Mouse (Mus musculus) forebrain, embryonic 13.5 days (tissue): ENCODE results near the gene Klre1. TPM values are rescaled to one million over a fixed set of nuclear protein-coding genes. Genes with fewer than 3 reads are reported as not detected.

Source experiments
- ATAC-seq: fragments of 200-750 bp; cut with Nextera tagmentation; 2 replicates; pipeline ENCODE4 v1.8.0; 2017
- H3K27ac ChIP-seq: fragments of 300-500 bp; sonication (generic); 2 replicates; pipeline ENCODE4 v1.5.1; 2015; ENCODE audit warnings: inconsistent platforms, mild to moderate bottlenecking, moderate library complexity
- H3K27me3 ChIP-seq: fragments of 300-500 bp; sonication (generic); 2 replicates; pipeline ENCODE4 v1.6.1; 2015; ENCODE audit warnings: mild to moderate bottlenecking, inconsistent platforms
- H3K36me3 ChIP-seq: fragments of 300-500 bp; sonication (generic); 2 replicates; pipeline ENCODE4 v1.6.1; 2015; ENCODE audit warnings: mild to moderate bottlenecking, inconsistent platforms; ENCODE audit not compliant: poor library complexity, severe bottlenecking
- H3K4me1 ChIP-seq: fragments of 300-500 bp; sonication (generic); 2 replicates; pipeline ENCODE4 v1.6.1; 2015; ENCODE audit warnings: inconsistent platforms
- H3K4me2 ChIP-seq: fragments of 300-500 bp; sonication (generic); 2 replicates; pipeline ENCODE4 v1.6.1; 2015; ENCODE audit warnings: inconsistent platforms, mild to moderate bottlenecking, moderate library complexity
- H3K4me3 ChIP-seq: fragments of 300-500 bp; sonication (generic); 2 replicates; pipeline ENCODE4 v1.5.1; 2015; ENCODE audit warnings: mild to moderate bottlenecking, inconsistent platforms
- H3K9ac ChIP-seq: fragments of 300-500 bp; sonication (generic); 2 replicates; pipeline ENCODE4 v1.6.1; 2015; ENCODE audit warnings: mild to moderate bottlenecking, inconsistent platforms
- H3K9me3 ChIP-seq: fragments of 300-500 bp; sonication (generic); replicated peaks from 2 replicates; pipeline ENCODE4 v1.6.1; 2016; ENCODE audit warnings: inconsistent platforms
- WGBS: fragments of 180-500 bp; shearing (Covaris S2); methylation state at CpG from one replicate; pipeline ENCODE4 v1.1.7; 2015; 5-methylcytosine and 5-hydroxymethylcytosine counted together
- polyA plus RNA-seq: library from polyadenylated mRNA; unstranded; fragments of >200 nt; fragmentation: Nextera tagmentation; extraction: Ambion mirVana; gene quantifications from 2 replicates; pipeline ENCODE4 v1.2.1, GENCODE M21; 2015

Gene Klre1
- polyA plus RNA-seq, 1 experiment from 2014 or later = not detected

DNA sequence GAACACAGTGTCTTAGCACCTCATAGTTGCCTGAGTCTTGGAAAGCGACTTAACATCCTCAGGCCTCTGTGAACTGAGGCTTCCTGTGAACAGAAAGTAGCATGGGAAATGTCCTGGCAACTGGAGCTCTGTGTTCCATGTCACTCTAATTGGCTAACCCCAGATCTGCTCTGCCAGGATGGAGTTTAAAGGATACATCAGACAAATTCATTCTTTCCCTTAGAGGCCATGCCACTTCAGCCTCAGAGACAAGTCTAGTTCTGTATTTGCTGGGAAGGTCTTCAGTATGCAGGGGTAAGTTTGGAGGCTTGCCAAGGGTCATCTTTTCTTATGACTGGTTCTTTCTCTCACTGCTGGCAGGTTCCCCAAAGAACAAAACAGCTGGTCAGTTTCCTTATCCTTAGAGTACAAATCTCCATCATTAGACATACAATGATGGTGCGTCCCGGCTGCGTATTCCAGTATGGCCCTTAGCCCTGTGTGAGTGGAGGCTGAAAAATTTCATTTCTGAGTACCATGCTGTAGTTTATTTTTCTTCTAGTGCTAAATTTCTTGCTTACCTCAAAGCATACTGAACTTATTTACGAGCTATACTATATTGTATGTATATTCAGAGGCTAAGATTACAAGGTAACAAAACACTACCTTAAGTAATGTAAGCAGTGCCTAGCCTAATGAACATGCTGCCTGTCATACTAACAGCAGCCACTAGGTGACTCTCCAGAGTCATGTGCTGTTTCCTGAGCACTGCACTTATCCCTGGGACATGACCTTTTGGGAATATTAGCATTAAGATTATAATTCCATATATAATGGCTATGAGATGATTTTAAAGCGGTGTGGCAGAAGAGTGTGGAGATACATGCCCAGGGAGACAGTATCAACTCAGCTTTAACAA lies 33.7 kb upstream of the Klre1 start:
- WGBS = 60% methylated on average over 6 of the region's 6 CpGs
- Histone ChIP-seq H3K9me3 (no peaks in the 10 kb centered on the region), H3K4me2 (no peak overlapping the region), H3K4me3 (no peak overlapping the region), H3K36me3 (peaks cover 35% of the 10 kb centered on the region), H3K27ac (no peak overlapping the region), H3K27me3 (no peaks in the 10 kb centered on the region), H3K4me1 (peaks cover 4% of the 10 kb centered on the region; the same call in 1 of the 2 replicates), H3K9ac (no peak overlapping the region)
- peak; percentile 84 for ATAC-seq

DNA sequence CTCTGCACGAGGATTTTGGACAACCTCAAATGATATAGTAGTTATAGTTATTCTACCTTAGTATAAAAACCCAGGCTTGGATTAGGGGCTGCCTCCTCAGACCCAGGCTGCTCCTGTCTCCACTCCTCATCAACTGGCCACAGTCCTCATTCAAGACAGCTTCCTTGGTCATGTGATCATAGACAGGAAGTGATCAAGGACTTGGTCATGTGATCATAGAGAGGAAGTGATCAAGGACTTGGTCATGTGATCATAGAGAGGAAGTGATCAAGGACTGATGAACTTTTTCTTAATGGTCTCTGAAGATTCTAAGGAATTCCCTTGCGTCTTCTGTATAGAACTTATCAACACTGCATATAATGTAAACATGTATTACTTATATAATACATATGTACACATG lies 30.4 kb upstream of the Klre1 start:
- Histone ChIP-seq H3K27ac (no peak overlapping the region), H3K4me2 (no peak overlapping the region), H3K4me1 (peaks cover 4% of the 10 kb centered on the region; the same call in 1 of the 2 replicates), H3K4me3 (no peak overlapping the region), H3K36me3 (0 out of 2 replicates have a peak, but pooled peaks cover 4% of the 10 kb centered on the region), H3K9ac (no peak overlapping the region), H3K9me3 (no peaks in the 10 kb centered on the region), H3K27me3 (no peaks in the 10 kb centered on the region)
- WGBS = 85% methylated on average over 2 of the region's 2 CpGs
- ATAC-seq = no peak

DNA sequence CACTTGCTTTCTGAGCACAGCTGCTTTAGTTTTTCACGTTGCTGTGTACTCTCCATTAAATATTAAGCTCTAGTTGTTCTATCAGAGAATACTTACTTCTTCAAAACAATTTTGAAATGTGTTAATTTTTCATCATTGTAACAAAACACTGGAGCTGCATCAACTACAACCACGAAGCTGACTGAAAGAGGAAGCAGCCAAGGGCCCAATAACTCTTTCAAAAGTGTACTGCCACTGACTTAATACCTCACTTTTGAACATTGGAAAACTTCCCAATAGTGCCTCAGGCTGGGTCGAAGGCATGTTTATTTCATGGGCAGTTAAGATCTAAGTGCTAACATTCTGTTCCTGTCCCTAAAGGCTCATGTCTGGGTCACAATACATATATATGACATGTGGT lies 29.7 kb upstream of the Klre1 start:
- Histone ChIP-seq H3K9ac (no peak overlapping the region), H3K27ac (no peak overlapping the region), H3K4me1 (peaks cover 4% of the 10 kb centered on the region; the same call in 1 of the 2 replicates), H3K9me3 (no peaks in the 10 kb centered on the region), H3K4me2 (no peak overlapping the region), H3K27me3 (no peaks in the 10 kb centered on the region), H3K36me3 (no peaks in the 10 kb centered on the region), H3K4me3 (no peak overlapping the region)
- ATAC-seq = no peak
- WGBS = 79% methylated on average over 3 of the region's 3 CpGs

DNA sequence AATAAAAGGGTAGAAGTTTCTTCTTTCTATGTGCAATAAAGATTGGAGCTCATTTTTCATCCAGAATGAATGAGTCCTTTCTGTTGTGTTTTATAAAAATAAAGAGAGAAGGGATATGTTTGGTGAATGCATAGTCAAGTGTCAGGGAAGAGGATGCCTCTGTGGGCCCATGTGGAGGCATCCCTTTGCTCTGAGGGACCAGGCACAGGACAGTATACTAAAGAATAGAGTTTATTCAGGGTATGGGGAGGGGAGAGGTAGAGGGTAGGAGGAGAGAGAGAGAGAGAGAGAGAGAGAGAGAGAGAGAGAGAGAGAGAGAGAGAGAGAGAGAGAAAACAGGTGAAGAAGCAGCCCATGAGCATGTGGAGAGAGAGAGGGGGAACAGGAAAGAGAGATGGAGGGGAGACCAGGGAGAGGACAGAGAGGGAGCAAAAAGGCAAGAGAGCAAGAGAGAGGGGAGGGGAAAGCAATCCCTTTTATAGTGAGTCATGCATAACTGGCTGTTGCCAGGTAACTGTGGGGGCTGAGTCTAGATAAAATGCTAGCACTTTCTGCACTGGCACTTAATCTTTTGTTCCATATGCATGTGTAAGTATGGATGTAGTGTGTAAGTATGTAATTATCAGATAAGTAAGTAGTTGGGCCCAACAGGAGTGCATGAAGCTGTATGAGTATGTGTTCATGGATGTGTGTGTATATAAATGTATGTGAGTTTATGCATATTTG lies 20.2 kb upstream of the Klre1 start:
- H3K36me3 ChIP-seq = no peaks in the 10 kb centered on the region
- no peak overlapping the region for H3K27ac ChIP-seq
- H3K9ac ChIP-seq = no peak overlapping the region
- no peak overlapping the region for H3K4me2 ChIP-seq
- ATAC-seq = peak; percentile 57
- no peaks in the 10 kb centered on the region for H3K9me3 ChIP-seq
- H3K4me3 ChIP-seq = no peak overlapping the region
- H3K4me1 ChIP-seq = peaks cover 10% of the 10 kb centered on the region
- H3K27me3 ChIP-seq = no peaks in the 10 kb centered on the region

DNA sequence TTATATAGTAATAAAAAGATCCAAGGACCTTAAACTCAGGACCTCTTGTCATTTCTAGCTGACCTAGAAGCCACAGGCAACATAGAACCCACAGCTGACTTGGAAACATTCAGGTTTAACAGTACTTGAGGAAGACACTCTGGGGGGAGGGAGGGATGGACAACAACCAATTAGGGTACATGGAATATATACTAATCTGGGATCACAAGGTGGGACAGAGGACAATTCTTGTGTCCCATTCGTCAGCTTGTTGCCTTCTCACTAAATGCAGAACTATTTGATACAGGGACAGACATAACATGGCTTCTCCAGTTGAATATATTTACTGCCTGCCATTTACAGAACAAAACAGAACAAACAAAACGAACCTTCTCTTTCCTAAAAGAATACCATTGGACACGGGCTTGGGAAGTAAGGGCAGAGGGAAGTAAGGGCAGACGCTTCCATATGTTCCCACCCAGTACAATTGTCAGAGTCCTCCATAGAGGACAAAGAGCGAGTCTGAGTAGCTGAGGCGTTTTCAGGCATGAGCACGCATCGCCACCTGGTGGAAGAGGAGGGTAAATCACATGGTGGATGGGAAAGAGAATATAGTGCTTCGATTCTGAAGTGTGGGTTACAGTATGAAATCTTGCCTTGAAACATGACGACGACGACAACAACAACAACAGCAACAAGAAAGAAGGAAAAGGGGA lies 18.6 kb upstream of the Klre1 start:
- H3K4me2 ChIP-seq = 0 out of 2 replicates have a peak overlapping the region, but pooled peaks have one; percentile 9
- H3K27ac ChIP-seq = no peak overlapping the region
- no peak overlapping the region for H3K9ac ChIP-seq
- H3K4me3 ChIP-seq = no peak overlapping the region
- H3K36me3 ChIP-seq = no peaks in the 10 kb centered on the region
- H3K4me1 ChIP-seq = peaks cover 10% of the 10 kb centered on the region
- peak; percentile 91 for ATAC-seq
- no peaks in the 10 kb centered on the region for H3K27me3 ChIP-seq
- no peaks in the 10 kb centered on the region for H3K9me3 ChIP-seq
- WGBS = 16% methylated on average over 12 of the region's 12 CpGs

DNA sequence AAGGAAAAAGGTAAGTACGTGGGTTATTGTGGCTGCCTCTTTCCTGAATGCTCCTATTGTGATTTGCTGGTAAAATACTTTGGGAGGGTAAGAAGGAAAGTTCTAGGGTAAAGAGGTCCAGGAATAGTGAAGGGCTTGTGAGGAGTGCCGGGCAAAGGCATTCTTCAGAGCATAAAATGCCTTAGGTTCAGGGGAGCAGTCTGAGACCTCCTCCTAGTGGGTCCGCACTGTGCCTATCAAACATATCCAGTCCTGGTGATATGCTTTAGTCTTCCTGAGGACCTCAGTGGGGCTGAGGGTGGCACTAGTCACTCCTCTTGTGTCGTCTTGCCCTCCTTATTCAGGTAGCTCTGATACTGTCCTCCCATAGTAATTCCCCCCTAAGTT lies 18.1 kb upstream of the Klre1 start:
- H3K4me2 ChIP-seq = no peak overlapping the region
- peaks cover 10% of the 10 kb centered on the region for H3K4me1 ChIP-seq
- no peaks in the 10 kb centered on the region for H3K36me3 ChIP-seq
- H3K27ac ChIP-seq = no peak overlapping the region
- WGBS = 55% methylated on average over 4 of the region's 4 CpGs
- no peak overlapping the region for H3K9ac ChIP-seq
- no peaks in the 10 kb centered on the region for H3K9me3 ChIP-seq
- no peak overlapping the region for H3K4me3 ChIP-seq
- H3K27me3 ChIP-seq = no peaks in the 10 kb centered on the region
- ATAC-seq = peak; percentile 16

DNA sequence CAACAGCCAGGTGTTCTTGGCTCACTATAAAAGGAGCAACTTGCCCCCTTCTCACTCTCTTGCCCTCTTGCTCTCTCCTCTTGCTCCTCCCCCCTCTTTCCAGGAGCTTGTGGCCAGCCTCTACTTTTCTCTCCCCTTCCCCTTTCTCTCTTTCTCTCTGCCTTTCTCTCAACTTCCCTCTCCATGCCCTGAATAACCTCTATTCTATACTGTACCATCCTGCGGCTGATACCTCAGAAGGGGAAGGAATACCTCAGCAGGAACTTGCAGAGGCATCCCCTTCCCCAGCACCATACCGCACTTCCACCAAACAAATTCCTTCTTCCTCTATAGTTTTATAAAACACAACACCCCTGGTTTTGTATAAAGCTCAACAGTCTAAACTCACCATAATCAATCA lies 12.4 kb upstream of the Klre1 start:
- no peak overlapping the region for H3K27ac ChIP-seq
- no peak for ATAC-seq
- 82% methylated on average over 2 of the region's 2 CpGs for WGBS
- H3K4me2 ChIP-seq = no peak overlapping the region
- H3K9ac ChIP-seq = no peak overlapping the region
- no peaks in the 10 kb centered on the region for H3K27me3 ChIP-seq
- H3K9me3 ChIP-seq = no peaks in the 10 kb centered on the region
- no peaks in the 10 kb centered on the region for H3K36me3 ChIP-seq
- H3K4me3 ChIP-seq = no peak overlapping the region
- no peaks in the 10 kb centered on the region for H3K4me1 ChIP-seq

DNA sequence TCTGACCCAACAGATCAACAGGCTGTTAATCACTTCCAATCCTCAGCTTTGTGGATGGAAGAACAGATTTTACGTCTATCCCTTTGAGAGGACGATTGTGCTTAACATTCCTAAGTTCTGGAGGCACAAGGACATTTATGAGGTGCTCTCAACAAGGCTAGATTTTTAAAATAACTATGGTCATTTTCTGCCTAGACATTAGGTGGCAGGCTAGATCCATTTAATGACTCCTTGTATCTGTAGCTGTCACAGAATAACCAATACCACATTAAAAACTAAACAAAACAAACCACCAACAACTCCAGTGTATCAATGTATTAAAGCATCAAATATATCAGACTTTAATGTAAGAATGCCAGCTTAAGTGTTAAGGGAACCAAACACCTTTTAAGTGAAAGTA lies 2.4 kb upstream of the Klre1 start:
- 49% methylated on average over 2 of the region's 2 CpGs for WGBS
- H3K9me3 ChIP-seq = no peaks in the 10 kb centered on the region
- H3K4me1 ChIP-seq = no peaks in the 10 kb centered on the region
- no peak overlapping the region for H3K9ac ChIP-seq
- no peak overlapping the region for H3K4me3 ChIP-seq
- H3K27ac ChIP-seq = no peak overlapping the region
- no peaks in the 10 kb centered on the region for H3K27me3 ChIP-seq
- H3K36me3 ChIP-seq = no peaks in the 10 kb centered on the region
- ATAC-seq = no peak
- no peak overlapping the region for H3K4me2 ChIP-seq

DNA sequence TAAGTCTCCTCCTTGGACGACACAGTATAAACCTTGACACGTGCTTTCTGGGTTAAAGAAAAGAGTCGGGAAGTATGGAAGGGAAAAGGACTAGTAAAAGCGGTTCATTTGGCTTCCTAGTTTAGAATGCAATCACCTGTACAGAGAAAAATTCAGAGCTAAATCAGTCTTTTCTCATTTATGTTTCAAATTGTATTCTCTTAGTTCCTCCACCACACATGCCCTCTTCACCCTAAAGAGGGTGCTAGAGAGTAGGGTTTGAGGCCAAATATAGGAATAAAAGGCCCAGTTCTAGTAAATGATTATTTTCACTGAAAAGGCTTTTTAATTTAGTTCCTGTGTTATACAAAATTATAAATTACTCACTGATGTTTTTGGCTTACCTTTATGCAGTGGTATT lies 3.6 kb downstream of the Klre1 start:
- H3K36me3 ChIP-seq = no peaks in the 10 kb centered on the region
- ATAC-seq = no peak
- H3K27me3 ChIP-seq = no peaks in the 10 kb centered on the region
- H3K9me3 ChIP-seq = no peaks in the 10 kb centered on the region
- H3K4me3 ChIP-seq = no peak overlapping the region
- H3K4me2 ChIP-seq = no peak overlapping the region
- H3K27ac ChIP-seq = no peak overlapping the region
- no peak overlapping the region for H3K9ac ChIP-seq
- WGBS = 63% methylated on average over 4 of the region's 4 CpGs
- no peaks in the 10 kb centered on the region for H3K4me1 ChIP-seq

DNA sequence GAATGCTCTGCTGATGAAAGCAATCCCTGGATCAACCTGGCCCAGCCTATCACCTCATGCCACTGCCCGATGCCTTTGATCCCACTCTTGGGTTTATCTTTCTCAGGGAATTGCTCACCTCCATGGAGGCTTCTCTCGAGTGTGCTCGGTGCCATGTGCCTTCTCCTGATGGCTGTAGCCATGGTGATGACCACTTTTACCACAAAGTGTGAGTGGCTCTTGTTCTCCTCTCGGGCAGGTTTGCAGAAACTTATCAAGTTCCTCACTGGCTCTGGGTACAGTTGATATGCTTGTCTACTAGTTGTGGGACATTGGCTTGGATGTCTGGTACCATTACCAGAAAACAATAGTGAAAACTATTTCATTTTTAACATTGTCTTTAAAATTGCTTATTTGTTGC lies 4.2 kb downstream of the Klre1 start:
- Histone ChIP-seq H3K4me2 (no peak overlapping the region), H3K4me3 (no peak overlapping the region), H3K9me3 (no peaks in the 10 kb centered on the region), H3K27me3 (no peaks in the 10 kb centered on the region), H3K36me3 (no peaks in the 10 kb centered on the region), H3K4me1 (no peaks in the 10 kb centered on the region), H3K9ac (no peak overlapping the region), H3K27ac (no peak overlapping the region)
- no peak for ATAC-seq
- WGBS = 86% methylated on average over 4 of the region's 4 CpGs

DNA sequence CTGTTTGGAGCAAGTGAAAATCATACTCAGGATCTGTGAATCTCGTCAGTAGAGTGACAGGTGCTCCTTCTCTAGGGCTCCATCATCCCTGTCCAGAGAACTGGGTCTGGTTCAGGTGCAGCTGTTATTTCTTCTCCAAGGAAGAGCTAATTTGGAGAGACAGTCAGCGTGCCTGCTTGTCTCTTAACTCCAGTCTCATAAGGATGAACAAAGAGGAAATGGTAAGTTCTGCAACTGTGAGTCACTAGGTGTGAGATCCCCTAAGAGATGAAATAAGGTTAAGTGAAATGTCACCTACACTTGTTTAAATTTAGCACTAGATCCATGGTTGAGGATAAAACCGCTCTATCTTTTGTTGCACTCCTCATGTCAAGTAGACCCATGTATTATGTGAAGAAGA lies 5.3 kb downstream of the Klre1 start:
- Histone ChIP-seq H3K9me3 (no peaks in the 10 kb centered on the region), H3K27me3 (no peaks in the 10 kb centered on the region), H3K9ac (no peak overlapping the region), H3K4me1 (no peaks in the 10 kb centered on the region), H3K27ac (no peak overlapping the region), H3K4me2 (no peak overlapping the region), H3K4me3 (no peak overlapping the region), H3K36me3 (no peaks in the 10 kb centered on the region)
- 74% methylated on average over 3 of the region's 3 CpGs for WGBS
- ATAC-seq = no peak

DNA sequence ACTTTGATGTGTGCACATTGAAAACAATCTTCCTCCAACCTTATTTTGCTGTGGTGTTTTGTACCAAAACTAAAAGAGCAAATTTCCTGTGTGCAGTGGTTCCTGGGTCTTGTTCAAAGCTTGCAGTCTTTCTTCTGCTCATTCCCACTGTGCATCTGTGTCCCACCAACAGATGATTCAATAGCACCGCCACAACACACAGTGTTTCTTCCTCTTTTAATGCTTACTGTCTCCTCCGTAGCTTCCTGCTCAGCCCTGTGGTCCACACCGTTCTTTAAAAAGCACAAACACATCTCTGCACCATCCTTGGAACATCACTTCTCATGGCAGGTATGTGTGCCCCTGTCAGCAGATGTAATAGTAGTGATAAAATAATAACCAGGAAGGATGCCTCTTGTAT lies 13.8 kb downstream of the Klre1 start, which contains the start of gene Klrd1:
Klrd1 (plus strand) TSS at position 275 of the 400 bp plus-strand sequence.
- Histone ChIP-seq H3K9ac (no peak within 1 kb of the TSS), H3K27ac (no peak within 1 kb of the TSS), H3K36me3 (no peaks in the 10 kb centered on the region), H3K4me2 (no peak within 1 kb of the TSS), H3K9me3 (no peaks in the 10 kb centered on the region), H3K4me3 (no peak within 1 kb of the TSS), H3K4me1 (no peaks in the 10 kb centered on the region), H3K27me3 (no peaks in the 10 kb centered on the region)
- whole genome bisulfite sequencing = 79% methylated on average over 3 of the region's 3 CpGs
- no peak for ATAC-seq
